ENCODE assay signal across 37 mouse cellular contexts in the genomic region with DNA sequence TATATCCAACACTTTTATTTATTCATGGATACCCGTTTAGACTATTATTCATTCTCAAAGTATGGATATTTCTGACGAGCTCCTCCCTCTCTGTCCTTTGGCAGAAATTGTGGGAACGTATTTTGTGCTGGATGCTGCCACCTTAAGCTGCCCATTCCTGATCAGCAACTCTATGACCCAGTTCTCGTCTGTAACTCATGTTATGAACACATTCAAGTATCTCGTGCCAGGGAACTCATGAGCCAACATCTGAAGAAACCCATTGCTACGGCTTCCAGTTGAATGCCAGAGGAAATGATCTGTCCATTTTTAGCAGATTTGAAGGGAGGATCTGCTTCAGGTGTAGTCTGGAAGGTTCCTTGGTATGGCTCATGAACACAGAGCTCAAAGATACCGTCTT. TPM values are rescaled to one million over a fixed set of nuclear protein-coding genes. Genes with fewer than 3 reads are reported as not detected.
"Had no signal": no experiment of that assay in that cellular context is flagged by ENCODE, and none has a peak within 500 bp of the region (broad histone marks: within the 10 kb centered on the region; RNA-seq: fewer than 3 reads in every experiment).

No protein-coding gene starts in this region.

- DNase-seq: gastrocnemius, adult 2 months; gastrocnemius, postnatal 10 days; gastrocnemius, postnatal 25 days; heart, adult 11 months; heart, adult 2 months; heart, postnatal 14 days; heart, postnatal 36 days; kidney, adult 11 months; kidney, adult 8-10 months; kidney, postnatal 10 days; kidney, postnatal 4 days; left cerebral cortex, postnatal 4 days had no signal

RNA-seq across cellular contexts. Expression of a gene that starts 3.0 kb away (rescaled TPM):
- total RNA-seq: gastrocnemius, adult 2 months; gastrocnemius, postnatal 25 days; heart, postnatal 36 days; hematopoietic stem cell, adult 5-6 weeks had no signal

RNA-seq across cellular contexts. Expression of a gene that starts 47.5 kb away (rescaled TPM):
- total RNA-seq: gastrocnemius, adult 2 months; gastrocnemius, postnatal 10 days; gastrocnemius, postnatal 25 days; gastrocnemius, postnatal 4 days; heart, adult 2 months; heart, postnatal 14 days; heart, postnatal 36 days; hematopoietic stem cell, adult 5-6 weeks; hindbrain, postnatal 0 days; layer of hippocampus, adult 2 months; layer of hippocampus, postnatal 10 days; layer of hippocampus, postnatal 25 days; left cerebral cortex, postnatal 10 days; left cerebral cortex, postnatal 25 days; left cerebral cortex, postnatal 4 days; liver, adult 2 months had no signal
- polyA plus RNA-seq: heart, embryonic 11.5 days; heart, embryonic 13.5 days; heart, embryonic 15.5 days; heart, postnatal 0 days; hindbrain, embryonic 11.5 days; hindbrain, embryonic 13.5 days; hindbrain, embryonic 15.5 days; hindbrain, postnatal 0 days; intestine, embryonic 14.5 days; intestine, embryonic 16.5 days; kidney, embryonic 14.5 days; kidney, embryonic 16.5 days; limb, embryonic 11.5 days; limb, embryonic 13.5 days; limb, embryonic 15.5 days; liver, embryonic 12.5 days; liver, embryonic 14.5 days had no signal

RNA-seq across cellular contexts. Expression of a gene that starts 48.5 kb away (rescaled TPM):
- total RNA-seq: hematopoietic stem cell, adult 5-6 weeks had no signal
